Mouse (Mus musculus) hindbrain, postnatal 0 days (tissue): ENCODE results near the gene Zfp280b. TPM values are rescaled to one million over a fixed set of nuclear protein-coding genes. Genes with fewer than 3 reads are reported as not detected.
"Not testable (repeated sequence)": the region's sequence is repeated elsewhere in the genome, so short reads cannot be mapped to it uniquely, and the experiment has no call there.

Source experiments
- ATAC-seq: fragments of 200-750 bp; cut with Nextera tagmentation; 2 replicates; pipeline ENCODE4 v1.8.0; 2017; ENCODE audit warnings: mild to moderate bottlenecking, moderate TSS enrichment, moderate library complexity
- DNase-seq: peaks from one replicate; pipeline ENCODE4 v3.0.0-alpha.2; 2015; ENCODE audit warnings: low spot score
- H3K27ac ChIP-seq: fragments of 300-500 bp; sonication (generic); 2 replicates; pipeline ENCODE4 v1.5.1; 2014; ENCODE audit warnings: mild to moderate bottlenecking
- H3K27me3 ChIP-seq: fragments of 300-500 bp; sonication (generic); 2 replicates; pipeline ENCODE4 v1.6.1; 2014; ENCODE audit warnings: low read length, mixed read lengths; ENCODE audit not compliant: insufficient read depth
- H3K36me3 ChIP-seq: fragments of 300-500 bp; sonication (generic); 2 replicates; pipeline ENCODE4 v1.6.1; 2014; ENCODE audit warnings: low read length, mixed read lengths; ENCODE audit not compliant: insufficient read depth
- H3K4me1 ChIP-seq: fragments of 300-500 bp; sonication (generic); 2 replicates; pipeline ENCODE4 v1.6.1; 2014; ENCODE audit warnings: antibody characterized with exemption, low read length, mixed read lengths; ENCODE audit not compliant: insufficient read depth
- H3K4me2 ChIP-seq: fragments of 300-500 bp; sonication (generic); 2 replicates; pipeline ENCODE4 v1.6.1; 2014; ENCODE audit warnings: low read depth, mild to moderate bottlenecking, low read length, moderate library complexity, mixed read lengths
- H3K4me3 ChIP-seq: fragments of 300-500 bp; sonication (generic); 2 replicates; pipeline ENCODE4 v1.5.1; 2014; ENCODE audit warnings: low read length
- H3K9ac ChIP-seq: fragments of 300-500 bp; sonication (generic); replicated peaks from 2 replicates; pipeline ENCODE4 v1.6.1; 2014; ENCODE audit warnings: mild to moderate bottlenecking, low read length, moderate library complexity, mixed read lengths
- H3K9me3 ChIP-seq: fragments of 300-500 bp; sonication (generic); 2 replicates; pipeline ENCODE4 v1.6.1; 2016; ENCODE audit warnings: low read length, mixed read lengths
- CTCF ChIP-seq: IDR thresholded peaks from 2 replicates; pipeline ENCODE4 v1.5.1; 2016; ENCODE audit warnings: antibody characterized with exemption, control low read depth, low read depth
- WGBS: fragments of 180-500 bp; shearing (Covaris S2); extraction: QIAGEN DNeasy Blood & Tissue Kit; methylation state at CpG from one replicate; pipeline ENCODE4 v1.1.7; 2014; 5-methylcytosine and 5-hydroxymethylcytosine counted together
- polyA plus RNA-seq: library from polyadenylated mRNA; unstranded; fragments of >200 nt; fragmentation: Nextera tagmentation; extraction: Ambion mirVana; gene quantifications from 2 replicates; pipeline ENCODE4 v1.2.1, GENCODE M21; 2015
- total RNA-seq: library from RNA; depleted of rRNA; stranded (reverse); fragments of >200 nt; gene quantifications from 2 replicates; pipeline ENCODE4 v1.2.3, GENCODE M21; 2014

Zfp280b gene
- total and polyA plus RNA-seq, 2 experiments from 2014 or later, result 7.9 to 10.5 TPM

GRCm38 (mm10) chr10:76046754-76047153, 14.3 kb downstream of the Zfp280b start:
- 76% methylated on average over 1 of the region's 1 CpGs for WGBS
- no peaks in the 10 kb centered on the region for H3K4me1 ChIP-seq
- no peak for TF ChIP-seq CTCF
- no peaks in the 10 kb centered on the region for H3K27me3 ChIP-seq
- H3K4me2 ChIP-seq, result no peak overlapping the region
- no peak for DNase-seq
- H3K9me3 ChIP-seq, result no peaks in the 10 kb centered on the region
- H3K4me3 ChIP-seq, result no peak overlapping the region
- no peaks in the 10 kb centered on the region for H3K36me3 ChIP-seq
- no peak for ATAC-seq
- no peak overlapping the region for H3K27ac ChIP-seq
- no peak overlapping the region for H3K9ac ChIP-seq

- Histone ChIP-seq H3K9me3 (no peaks in the 10 kb centered on the region), H3K4me1 (no peaks in the 10 kb centered on the region), H3K27ac (no peak overlapping the region), H3K4me2 (no peak overlapping the region), H3K4me3 (no peak overlapping the region), H3K36me3 (no peaks in the 10 kb centered on the region), H3K9ac (no peak overlapping the region), H3K27me3 (no peaks in the 10 kb centered on the region)
- DNase-seq (no peak), ATAC-seq (no peak)
- 56% methylated on average over 5 of the region's 5 CpGs for WGBS
- no peak for TF ChIP-seq CTCF
Observed at GRCm38 (mm10) chr10:76047182-76047869, 14.9 kb downstream of the Zfp280b start.

GRCm38 (mm10) chr10:76048967-76049366, 16.5 kb downstream of the Zfp280b start:
- no peak overlapping the region for H3K4me2 ChIP-seq
- no peaks in the 10 kb centered on the region for H3K27me3 ChIP-seq
- H3K27ac ChIP-seq, result no peak overlapping the region
- no peaks in the 10 kb centered on the region for H3K36me3 ChIP-seq
- no peak for TF ChIP-seq CTCF
- no peaks in the 10 kb centered on the region for H3K9me3 ChIP-seq
- WGBS, result 55% methylated on average over 6 of the region's 6 CpGs
- H3K9ac ChIP-seq, result no peak overlapping the region
- ATAC-seq, result no peak
- H3K4me3 ChIP-seq, result no peak overlapping the region
- no peaks in the 10 kb centered on the region for H3K4me1 ChIP-seq
- DNase-seq, result no peak

GRCm38 (mm10) chr10:76051860-76052259, 19.4 kb downstream of the Zfp280b start:
- H3K4me2 ChIP-seq, result no peak overlapping the region
- H3K27ac ChIP-seq, result no peak overlapping the region
- ATAC-seq, result no peak
- H3K36me3 ChIP-seq, result no peaks in the 10 kb centered on the region
- no peak overlapping the region for H3K4me3 ChIP-seq
- no peaks in the 10 kb centered on the region for H3K27me3 ChIP-seq
- DNase-seq, result no peak
- H3K9ac ChIP-seq, result no peak overlapping the region
- no peaks in the 10 kb centered on the region for H3K9me3 ChIP-seq
- no peaks in the 10 kb centered on the region for H3K4me1 ChIP-seq
- 79% methylated on average over 11 of the region's 11 CpGs for WGBS
- no peak for TF ChIP-seq CTCF

- Histone ChIP-seq H3K9me3 (no peaks in the 10 kb centered on the region), H3K27me3 (no peaks in the 10 kb centered on the region), H3K4me1 (no peaks in the 10 kb centered on the region), H3K36me3 (no peaks in the 10 kb centered on the region), H3K9ac (no peak overlapping the region), H3K4me3 (no peak overlapping the region), H3K4me2 (no peak overlapping the region), H3K27ac (no peak overlapping the region)
- WGBS, result 92% methylated on average over 5 of the region's 5 CpGs
- DNase-seq, result no peak
- TF ChIP-seq CTCF, result no peak
- no peak for ATAC-seq
Observed at GRCm38 (mm10) chr10:76062439-76062838, 30.0 kb downstream of the Zfp280b start.

GRCm38 (mm10) chr10:76067674-76068613, 35.5 kb downstream of the Zfp280b start:
- DNase-seq (peak; percentile 9), ATAC-seq (no peak)
- Histone ChIP-seq H3K4me1 (no peaks in the 10 kb centered on the region), H3K9me3 (no peaks in the 10 kb centered on the region), H3K4me3 (no peak overlapping the region), H3K27me3 (no peaks in the 10 kb centered on the region), H3K4me2 (no peak overlapping the region), H3K36me3 (no peaks in the 10 kb centered on the region), H3K9ac (no peak overlapping the region), H3K27ac (no peak overlapping the region)
- no peak for TF ChIP-seq CTCF
- WGBS, result 26% methylated on average over 12 of the region's 12 CpGs

GRCm38 (mm10) chr10:76072080-76072479, 39.6 kb downstream of the Zfp280b start:
- ATAC-seq, H3K9ac ChIP-seq, H3K4me1 ChIP-seq, DNase-seq, H3K36me3 ChIP-seq, H3K4me3 ChIP-seq, H3K27me3 ChIP-seq, H3K4me2 ChIP-seq, H3K9me3 ChIP-seq, H3K27ac ChIP-seq: not testable (repeated sequence)
- 96% methylated on average over 5 of the region's 5 CpGs for WGBS

- H3K27ac ChIP-seq, ATAC-seq, H3K9me3 ChIP-seq, H3K9ac ChIP-seq, H3K36me3 ChIP-seq, H3K27me3 ChIP-seq, H3K4me2 ChIP-seq, H3K4me3 ChIP-seq, DNase-seq, H3K4me1 ChIP-seq: not testable (repeated sequence)
- 89% methylated on average over 2 of the region's 2 CpGs for WGBS
Observed at GRCm38 (mm10) chr10:76077008-76077407, 44.6 kb downstream of the Zfp280b start.
